Mouse (Mus musculus) liver, embryonic 14.5 days (tissue): ENCODE measurements around the gene Gse1.

Experiments
- CTCF ChIP-seq: IDR thresholded peaks from 2 replicates; pipeline ENCODE4 v1.5.1; 2016; ENCODE audit warnings: antibody characterized with exemption, low read depth, control low read depth
- EP300 ChIP-seq: IDR thresholded peaks from 2 replicates; pipeline ENCODE4 v1.6.1; 2016; ENCODE audit warnings: antibody characterized with exemption, low read depth

GRCm38 (mm10) chr8:120250750-120251410 is 22.6 kb downstream of the Gse1 start:
- TF ChIP-seq CTCF (no peak), EP300 (no peak)
